Mouse (Mus musculus): Measurements from ENCODE around the gene Neurl3.

Neurl3 gene

GRCm38 (mm10) chr1:36298107-36298506 lies 23.6 kb upstream of the Neurl3 start:
- in situ Hi-C loops (cut with MseI, MboI) = no loop called here

DNA sequence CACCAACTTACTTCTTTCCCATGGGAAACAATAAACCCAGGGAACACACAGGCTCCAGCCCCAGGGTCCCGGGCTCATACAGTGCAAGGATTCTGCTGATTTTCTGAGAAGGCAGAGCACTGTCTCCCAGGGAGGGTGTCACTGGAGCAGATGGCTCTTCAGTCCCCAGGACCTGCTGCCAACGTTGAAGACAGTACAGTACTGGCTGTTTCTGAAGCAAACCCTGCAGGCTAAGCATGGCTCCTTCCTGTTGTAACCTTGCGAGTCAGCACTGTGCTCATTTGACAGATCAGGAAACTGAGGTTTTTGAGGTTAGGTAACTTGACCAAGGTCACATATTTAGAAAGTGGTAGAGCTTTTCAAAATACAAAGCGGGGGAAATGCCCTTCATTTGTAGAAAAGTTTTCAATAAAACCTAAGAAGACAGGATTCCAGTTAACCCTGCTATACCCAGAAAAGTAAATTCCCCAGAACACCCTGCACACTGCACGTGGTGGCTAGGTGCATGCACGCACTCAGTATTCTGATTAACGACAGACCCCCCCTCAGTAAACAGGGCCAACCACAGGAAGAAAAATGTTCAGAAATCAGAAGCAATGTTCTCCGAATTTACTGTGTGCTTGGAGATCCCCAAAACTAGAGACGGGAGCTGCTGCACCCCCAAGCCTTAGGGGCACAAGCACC lies 22.1 kb upstream of the Neurl3 start:
- in situ Hi-C loops (cut with MseI, MboI) = no loop called here

DNA sequence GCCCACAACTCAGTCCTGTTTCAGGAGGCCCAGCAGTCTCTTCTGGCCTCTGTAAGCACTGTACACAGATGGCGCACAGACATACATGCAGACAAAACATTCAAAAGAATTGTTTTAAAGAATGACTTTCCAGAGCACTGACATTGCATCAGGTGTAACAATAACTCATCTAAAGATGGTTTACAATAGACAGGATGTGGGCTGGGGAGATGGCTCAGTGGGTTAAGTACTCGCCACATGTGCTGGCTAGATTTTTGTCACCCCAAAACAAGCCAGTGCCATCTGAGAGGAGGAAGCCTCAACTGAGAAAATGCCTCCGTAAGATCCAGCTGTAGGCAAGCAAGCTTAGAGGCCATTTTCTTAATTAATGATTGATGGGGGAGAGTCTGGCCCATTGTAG lies 19.9 kb upstream of the Neurl3 start:
- in situ Hi-C loops (cut with MseI, MboI) = no loop called here

- in situ Hi-C loops (cut with MseI, MboI) = no loop called here
These were observed 19.0 kb upstream of the Neurl3 start for GRCm38 (mm10) chr1:36293470-36293869.

GRCm38 (mm10) chr1:36281849-36282248 lies 7.4 kb upstream of the Neurl3 start:
- in situ Hi-C loops (cut with MseI, MboI) = no loop called here

DNA sequence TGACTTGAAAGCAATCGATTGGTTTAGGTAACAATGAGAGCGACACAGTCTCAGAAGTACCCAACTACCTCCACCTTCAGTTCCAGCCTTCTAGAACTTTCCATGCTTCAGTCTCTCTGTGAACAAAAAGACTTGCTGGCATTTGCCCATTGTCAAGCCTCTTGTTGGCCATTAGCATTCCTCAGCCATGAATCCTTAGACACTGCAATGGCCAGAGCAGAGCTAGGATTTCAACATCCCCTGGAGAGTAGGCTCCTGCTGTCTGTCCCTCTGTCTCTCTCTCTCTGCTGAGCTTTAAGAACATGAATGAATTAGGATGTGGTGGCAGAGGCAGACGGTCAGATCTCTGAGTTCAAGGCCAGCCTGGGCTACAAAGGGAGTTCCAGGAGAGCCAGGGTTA lies 6.5 kb upstream of the Neurl3 start:
- in situ Hi-C loops (cut with MseI, MboI) = no loop called here

GRCm38 (mm10) chr1:36279202-36279601 lies 4.7 kb upstream of the Neurl3 start:
- in situ Hi-C loops (cut with MseI, MboI) = no loop called here

- in situ Hi-C loops (cut with MseI, MboI) = no loop called here
These were observed 3.0 kb upstream of the Neurl3 start for GRCm38 (mm10) chr1:36277267-36278060.

- in situ Hi-C loops (cut with MseI, MboI) = no loop called here
These were observed 1.3 kb upstream of the Neurl3 start for GRCm38 (mm10) chr1:36275635-36276389.

GRCm38 (mm10) chr1:36273288-36273687 lies 1.2 kb downstream of the Neurl3 start:
- in situ Hi-C loops (cut with MseI, MboI) = no loop called here

- in situ Hi-C loops (cut with MseI, MboI) = no loop called here
These were observed 1.9 kb downstream of the Neurl3 start for GRCm38 (mm10) chr1:36272546-36272945.

DNA sequence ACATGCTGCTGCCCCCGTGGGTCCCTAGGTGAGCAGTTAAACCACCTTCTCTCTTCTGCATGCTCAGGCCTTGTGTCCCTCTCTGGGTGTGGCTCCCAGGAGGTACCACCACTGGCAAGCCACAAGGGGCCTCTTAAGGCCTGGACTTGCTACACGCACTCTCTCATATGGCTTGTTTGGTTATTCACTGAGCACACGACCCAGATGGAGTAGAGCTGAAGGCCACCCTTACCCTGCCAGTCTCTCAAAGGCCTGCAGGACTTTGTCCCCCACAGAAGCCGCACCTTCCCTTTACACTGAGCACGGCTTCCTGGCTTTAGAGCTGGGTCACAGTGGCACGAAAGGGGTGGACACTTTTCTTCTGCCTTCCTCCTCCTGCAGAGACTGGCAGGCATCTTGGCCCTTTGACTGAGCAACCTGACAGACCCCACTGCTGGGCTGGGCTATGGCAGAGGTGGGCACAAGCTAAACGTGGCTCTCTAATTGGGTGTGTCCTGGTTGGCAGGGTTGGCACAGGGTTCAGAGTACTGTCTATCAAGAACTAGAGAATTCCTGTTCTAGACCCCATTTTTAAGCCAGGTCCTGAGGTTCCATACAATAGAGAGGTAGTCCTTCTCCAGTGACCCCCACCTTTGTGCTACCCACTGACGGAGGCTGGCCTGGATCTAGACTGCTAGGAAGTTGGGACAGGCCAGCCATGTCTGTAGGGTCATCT lies 2.8 kb downstream of the Neurl3 start:
- in situ Hi-C loops (cut with MseI, MboI) = no loop called here

DNA sequence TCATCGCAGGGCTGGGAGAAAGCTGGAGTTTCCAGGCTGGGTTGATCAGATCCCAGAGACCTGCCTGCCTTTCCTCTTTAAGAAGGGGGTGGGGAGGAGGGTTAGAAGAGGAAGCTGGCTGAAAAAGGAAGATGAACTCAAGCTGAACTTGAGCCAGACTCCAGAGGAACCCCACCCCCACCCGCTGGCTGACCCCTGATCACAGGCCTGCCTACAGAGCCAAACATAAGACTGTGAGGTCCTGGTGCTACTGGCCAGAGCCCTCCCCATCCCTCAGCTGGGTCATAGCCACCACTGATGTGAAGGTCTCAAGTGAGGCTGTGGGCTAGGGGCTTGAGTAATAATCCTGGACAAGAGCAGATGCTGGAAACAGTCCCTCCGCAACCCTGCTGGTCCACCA lies 3.8 kb downstream of the Neurl3 start:
- in situ Hi-C loops (cut with MseI, MboI) = no loop called here

- in situ Hi-C loops (cut with MseI, MboI) = no loop called here
These were observed 5.2 kb downstream of the Neurl3 start for GRCm38 (mm10) chr1:36269121-36269795.

DNA sequence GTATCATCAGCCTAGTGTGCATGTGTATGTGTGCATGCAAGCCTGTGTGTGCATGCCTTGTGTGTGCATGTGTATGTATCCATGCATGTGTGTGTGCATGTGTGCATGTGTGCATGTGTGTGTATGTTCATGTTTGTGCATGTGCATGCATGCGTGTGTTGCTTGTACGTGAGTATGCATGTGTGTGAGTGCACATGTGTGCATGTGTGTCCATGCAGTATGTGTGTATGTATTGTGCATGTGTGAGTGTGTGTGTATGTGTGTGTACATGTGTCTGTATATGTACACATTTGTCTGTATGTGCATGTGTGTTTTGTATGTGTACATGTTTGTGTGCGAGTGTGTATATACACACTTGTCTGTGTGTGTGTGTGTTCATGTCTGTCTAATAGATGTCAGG lies 6.9 kb downstream of the Neurl3 start:
- in situ Hi-C loops (cut with MseI, MboI) = no loop called here

DNA sequence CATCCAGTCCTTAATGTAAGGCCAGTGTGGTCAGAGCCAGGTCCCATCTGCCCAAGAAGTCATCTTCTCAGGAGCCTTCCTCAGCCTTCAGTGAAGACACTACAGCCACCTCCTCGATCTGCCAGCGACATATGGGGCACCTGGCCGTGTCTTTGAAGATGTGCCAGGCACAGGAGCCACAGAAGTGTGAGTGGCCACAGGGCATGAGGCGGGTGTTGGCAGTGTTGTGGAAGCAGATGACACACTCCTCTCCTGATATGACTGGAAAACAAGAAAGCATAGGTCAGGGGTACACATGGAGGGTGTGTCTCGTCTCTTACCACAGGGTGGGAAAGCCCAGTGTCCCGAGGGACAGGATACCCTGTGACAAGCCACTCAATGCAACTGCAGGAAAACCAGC lies 8.2 kb downstream of the Neurl3 start:
- in situ Hi-C loops (cut with MseI, MboI) = no loop called here

GRCm38 (mm10) chr1:36263833-36264488 lies 10.5 kb downstream of the Neurl3 start:
- in situ Hi-C loops (cut with MseI, MboI) = no loop called here

DNA sequence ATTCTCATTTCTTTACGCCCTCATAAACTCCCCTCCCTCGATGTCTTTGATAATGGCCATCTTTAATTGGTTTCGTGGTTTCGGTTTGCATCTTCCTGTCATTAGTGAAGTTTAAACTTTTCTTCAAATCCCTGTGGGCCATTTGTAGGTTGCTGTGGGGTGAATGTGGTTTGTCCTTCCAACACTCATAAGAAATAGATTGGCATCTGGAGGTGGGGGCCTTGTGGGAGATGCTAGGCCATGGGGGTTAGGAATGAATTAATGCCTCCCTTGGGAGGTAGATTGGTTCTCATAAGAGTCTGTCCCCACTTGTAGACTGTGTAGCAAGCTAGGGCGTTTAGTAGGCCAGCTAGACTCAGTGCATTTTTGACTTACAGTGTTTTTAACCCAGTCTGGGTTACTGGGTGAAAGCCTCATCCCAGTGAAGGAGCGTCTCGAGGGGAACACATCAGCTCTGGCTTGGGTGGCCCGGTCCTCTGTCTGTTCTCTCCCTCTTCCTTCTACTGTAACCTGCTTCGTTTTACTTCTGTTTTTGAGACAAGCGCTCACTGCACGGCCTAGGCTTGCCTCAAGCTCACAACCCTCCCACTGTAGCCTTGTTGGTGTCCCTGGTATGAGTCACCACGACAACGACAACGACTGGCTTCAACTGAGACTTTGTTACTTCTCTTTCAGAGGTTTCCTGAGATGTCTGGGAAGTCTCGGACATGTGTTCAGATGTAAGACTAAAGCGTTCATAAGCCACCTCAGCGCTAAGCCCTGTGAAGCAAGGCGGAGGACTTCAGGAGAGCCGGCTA lies 12.6 kb downstream of the Neurl3 start:
- in situ Hi-C loops (cut with MseI, MboI) = no loop called here

DNA sequence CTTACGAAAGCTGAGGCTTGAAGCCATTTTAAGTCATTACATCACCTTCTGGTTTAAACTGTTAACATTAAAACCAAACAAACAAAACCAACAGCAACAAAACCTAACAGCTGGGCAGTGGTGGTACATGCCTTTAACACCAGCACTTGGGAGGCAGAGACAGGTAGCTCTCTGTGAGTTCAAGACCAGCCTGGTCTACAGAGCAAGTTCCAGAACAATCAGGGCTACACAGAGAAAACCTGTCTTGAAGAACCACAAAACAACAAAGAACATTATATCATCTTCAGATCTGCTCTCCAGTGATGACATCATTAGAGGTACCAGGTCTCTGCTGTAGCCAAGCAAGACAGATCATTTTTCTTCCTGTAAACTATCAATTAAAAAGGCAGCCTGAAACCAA lies 14.1 kb downstream of the Neurl3 start:
- in situ Hi-C loops (cut with MseI, MboI) = no loop called here

DNA sequence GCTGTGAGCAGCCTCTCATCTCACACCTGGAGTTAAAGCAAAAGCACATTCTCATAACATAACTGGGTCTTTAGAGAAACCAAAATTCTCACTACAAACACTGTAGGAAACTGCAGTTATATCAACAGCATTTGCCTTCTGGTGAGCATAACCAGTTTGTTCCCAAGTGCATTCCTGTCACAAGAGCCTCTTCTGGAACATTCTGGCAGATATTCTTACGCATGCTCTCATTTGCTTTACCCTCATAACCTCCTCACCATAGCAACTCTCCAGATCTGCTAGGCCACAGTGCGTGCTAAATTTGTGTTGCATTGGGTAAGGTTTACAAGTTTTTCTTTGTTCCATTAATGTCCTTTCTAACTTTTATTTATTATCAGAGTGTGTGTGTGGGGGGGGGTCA lies 15.2 kb downstream of the Neurl3 start:
- in situ Hi-C loops (cut with MseI, MboI) = no loop called here
